Mouse (Mus musculus) hindlimb bud, embryonic 11.5 days (tissue): ENCODE measurements around the gene Smim17.
"Not testable (repeated sequence)": the region's sequence is repeated elsewhere in the genome, so short reads cannot be mapped to it uniquely, and the experiment has no call there.

Source experiments
- DNase-seq: peaks from one replicate; pipeline ENCODE4 v3.0.0-alpha.2; 2012; ENCODE audit warnings: low read depth, low spot score; ENCODE audit errors: extremely low spot score

The Smim17 gene

DNA sequence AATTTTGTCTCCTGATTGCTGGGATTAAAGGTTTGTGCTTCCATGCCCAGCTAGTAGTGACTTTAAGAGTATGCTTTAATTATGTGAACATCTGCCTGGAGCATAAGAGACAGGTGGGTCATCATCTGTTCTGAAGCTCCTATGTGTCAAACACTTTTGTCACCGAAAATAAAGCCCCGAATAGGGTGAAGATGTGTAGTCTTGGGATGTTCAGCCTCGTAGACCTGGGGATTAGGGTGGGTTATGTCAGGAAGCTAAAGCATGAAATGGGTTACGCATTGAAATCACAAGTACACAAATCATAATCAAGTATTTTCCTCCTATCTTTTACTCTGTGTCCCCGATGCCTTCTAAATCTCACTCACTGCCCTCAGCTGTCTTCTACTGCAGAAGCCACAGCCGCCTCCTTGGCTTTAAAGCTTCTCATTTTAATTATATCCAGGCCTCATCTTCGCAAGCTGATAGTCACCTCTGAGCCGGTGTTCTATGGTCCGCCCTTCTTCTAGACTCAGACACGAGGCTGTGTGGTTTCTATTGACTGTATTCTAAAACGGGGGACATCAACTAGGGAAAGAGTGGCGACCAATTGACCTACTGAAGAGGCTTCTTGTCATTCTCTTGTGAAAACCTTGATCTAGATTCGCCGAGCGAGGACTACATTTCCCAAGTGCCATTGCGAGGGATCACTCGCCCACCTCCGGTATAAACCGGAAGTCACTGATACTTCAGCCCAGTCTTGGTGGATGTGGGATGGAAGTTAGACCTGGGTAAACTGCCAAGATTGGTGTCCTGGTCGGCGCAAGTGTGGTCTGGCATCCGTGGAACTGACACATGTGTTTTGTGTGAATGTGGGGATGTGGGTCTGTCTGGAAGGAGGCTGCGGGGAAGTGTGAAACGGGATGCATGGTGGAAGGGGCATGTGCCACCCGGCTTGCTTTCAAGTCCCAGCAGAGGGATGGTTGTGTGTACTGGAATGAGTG, at the start of gene Smim17:
Smim17 (plus strand) TSS at position 720 of the 980 bp plus-strand sequence.
- no peak for DNase-seq

DNA sequence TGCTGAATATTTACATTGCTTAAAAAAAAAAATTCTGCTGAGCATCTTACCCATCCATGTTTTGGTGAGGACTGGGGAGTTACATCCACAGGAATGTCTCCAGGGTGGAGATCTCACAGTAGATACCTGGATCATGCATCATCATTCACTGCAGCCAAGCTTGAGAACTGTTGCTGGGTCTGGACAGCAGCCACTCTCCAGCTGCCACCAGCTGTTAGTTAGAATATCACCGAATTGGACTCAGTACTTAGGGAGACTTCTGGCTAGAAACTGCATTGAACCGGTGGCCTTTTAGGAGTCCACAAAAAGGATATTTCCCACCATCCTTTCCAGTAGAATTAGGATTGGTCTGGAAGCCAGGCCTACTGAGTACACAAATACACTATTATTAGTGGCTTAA, 40.4 kb upstream of the Smim17 start:
- DNase-seq, result no peak

DNA sequence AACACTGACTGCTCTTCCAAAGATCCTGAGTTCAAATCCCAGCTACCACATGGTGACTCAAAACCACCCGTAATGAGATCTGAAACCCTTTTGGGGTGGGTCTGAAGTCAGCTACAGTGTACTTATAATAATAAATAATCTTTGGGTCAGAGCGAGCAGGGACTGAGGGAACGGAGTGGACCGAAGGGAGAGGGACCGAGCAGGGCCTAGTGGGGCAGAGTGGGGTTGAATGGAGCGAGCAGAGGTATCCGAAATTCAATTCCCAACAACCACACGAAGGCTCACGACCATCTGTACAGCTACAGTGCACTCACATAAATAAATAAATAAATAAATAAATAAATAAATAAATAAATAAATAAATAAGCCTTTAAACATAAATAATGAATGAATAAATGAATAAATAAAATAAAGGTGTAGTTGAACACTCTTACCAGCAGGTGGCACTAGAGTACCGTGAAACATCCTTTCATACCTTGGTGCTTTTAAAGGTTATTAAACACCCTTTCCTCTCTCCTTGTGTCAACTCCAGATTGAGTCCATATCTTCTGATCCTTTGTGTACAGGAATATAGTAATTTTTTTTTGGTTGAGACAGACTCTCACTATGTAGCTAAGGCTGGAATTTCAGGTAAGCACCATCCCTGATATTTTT, 39.5 kb upstream of the Smim17 start:
- DNase-seq, result peak; percentile 91

DNA sequence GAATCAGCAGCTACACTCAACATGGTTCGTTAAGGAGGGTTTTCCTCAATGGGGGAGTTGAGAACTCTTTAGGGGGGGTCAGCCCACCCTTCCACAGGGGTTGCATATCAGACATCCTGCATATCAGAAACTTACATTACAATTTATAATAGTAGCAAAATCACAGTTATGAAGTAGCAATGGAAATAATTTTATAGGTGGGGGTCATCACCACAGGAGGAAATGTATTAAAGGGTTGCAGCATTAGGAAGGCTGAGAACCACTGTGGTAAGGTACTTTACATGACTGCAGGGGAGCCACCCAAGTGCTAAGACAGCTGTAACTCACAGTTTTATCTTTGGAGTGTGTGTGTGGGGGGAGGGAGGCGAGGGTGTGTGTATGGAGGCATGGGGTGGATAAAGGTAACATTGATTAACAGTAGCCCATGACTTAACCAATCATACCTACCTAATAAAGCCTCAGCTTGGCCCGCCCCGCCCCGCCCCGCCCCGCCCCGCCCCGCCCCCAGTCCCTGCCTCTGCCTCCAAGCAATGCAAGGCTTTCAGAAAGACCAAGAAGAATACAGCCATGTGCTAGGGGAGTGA, 37.9 kb upstream of the Smim17 start:
- DNase-seq, result no peak

DNA sequence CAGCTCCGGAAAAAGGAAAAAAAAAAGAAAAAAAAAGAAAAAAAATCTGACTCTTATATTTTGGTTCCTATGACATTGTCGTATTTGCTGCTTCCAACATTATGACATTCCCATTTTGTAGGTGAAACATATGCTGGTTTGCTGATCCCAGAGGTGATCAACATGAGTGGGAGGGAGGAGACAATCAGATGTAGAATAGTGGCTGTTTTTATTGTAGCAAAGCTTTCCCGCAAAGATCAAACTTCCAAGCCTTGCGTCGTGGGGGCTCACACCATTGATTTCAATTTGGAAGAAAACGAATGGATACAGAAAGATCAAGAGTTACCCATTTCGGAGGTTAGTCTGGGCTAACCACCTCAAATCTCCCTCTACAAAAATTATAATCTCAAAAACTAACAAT, 36.8 kb upstream of the Smim17 start:
- DNase-seq, result no peak

DNA sequence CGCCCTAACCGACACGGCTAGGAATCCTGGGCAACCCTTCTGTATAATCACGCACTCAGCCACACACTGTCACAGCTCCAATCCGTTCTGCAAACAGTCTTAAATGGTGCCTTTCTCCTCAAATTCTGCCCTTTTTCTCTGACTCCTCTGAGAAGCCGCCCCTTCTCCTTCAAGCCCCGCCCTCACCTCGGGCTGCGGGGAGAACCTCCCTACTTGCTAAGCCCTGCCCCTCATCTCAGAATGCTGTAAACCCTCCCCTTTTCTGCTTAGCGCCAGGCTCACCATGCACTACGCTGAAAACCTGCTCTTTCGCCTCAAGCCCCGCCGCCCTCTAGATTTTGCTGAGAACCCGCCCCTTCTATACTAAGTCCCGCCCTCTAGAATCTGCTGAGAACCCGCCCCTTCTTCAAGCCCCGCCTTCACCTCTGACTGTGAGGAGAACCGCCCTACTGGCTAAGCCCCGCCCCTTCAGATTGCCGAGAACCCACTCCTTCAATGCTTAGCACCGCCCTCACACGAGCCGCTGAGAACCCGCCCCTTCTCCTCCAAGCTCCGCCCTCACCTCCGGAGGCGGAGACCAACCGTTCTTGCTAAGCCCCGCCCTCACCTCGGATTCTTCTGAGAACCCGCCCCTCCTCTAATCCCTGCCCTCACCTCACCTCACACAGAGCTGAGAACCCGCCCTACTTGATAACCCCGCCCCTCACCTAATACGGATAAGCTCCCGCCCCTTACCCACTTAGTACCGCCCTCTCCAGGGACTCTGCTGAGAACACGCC, 36.1 kb upstream of the Smim17 start:
- peak; percentile 92 for DNase-seq

DNA sequence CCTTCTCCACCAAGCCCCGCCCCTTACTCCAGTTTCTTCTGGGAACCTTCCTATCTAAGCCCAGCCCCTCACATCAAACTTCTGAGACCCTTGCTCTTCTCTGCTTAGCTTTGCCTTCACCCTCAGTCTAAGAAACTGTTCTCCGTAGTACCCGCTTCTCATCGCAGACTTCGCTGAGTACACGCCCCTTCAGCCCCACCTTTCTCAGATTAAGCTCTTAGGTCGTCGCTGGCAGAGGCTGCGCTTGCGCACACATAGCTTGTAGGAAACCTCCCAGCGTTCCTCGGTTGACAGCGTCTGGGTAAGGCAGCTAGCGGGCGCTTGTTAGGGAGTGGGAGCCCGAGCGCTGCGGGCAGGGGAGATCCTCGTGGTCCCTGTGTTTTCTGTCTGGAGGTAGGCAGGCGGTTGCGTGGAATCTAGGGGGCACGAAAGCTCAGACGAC, 35.4 kb upstream of the Smim17 start, which contains the start of gene Zfp78:
Zfp78 (plus strand) TSS at position 234 of the 442 bp plus-strand sequence.
- no peak for DNase-seq

DNA sequence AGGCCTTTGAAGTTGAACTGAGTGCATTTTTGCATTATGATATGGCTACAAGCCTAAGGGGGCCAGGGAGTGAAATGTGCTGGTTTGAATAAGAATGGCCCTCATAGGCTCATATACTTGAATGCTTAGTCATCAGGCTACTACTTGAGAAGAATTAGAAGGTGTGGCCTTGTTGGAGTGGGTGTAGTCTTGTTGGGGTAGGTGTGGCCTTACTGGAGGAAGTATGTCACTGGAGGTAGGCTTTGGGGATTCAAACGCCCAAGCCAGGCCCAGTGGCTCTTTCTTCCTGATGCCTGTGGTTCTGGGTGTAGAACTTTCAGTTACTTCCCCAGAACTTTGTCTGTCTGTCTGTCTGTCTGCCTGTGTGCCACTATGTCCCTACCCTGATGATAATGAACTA, 33.8 kb upstream of the Smim17 start:
- DNase-seq, result no peak

DNA sequence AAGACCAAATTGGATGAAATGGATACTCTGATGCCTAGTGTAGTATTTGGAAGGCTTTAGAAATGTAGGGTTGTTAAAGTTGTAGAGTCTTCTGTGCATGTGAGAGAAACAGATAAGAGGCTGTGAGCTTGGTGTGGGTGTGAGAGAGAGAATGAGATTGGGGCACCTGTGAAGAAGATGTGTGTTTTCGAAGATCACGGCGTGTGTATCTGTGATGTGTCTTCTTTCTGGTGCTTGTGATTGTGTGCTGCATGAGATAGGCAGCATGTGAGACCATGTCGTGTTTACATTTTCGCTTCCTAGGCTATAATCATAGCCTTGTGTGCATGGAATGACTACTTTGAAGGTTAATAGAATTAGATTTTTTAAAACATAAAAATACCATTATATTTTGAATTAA, 31.3 kb upstream of the Smim17 start:
- DNase-seq, result no peak

DNA sequence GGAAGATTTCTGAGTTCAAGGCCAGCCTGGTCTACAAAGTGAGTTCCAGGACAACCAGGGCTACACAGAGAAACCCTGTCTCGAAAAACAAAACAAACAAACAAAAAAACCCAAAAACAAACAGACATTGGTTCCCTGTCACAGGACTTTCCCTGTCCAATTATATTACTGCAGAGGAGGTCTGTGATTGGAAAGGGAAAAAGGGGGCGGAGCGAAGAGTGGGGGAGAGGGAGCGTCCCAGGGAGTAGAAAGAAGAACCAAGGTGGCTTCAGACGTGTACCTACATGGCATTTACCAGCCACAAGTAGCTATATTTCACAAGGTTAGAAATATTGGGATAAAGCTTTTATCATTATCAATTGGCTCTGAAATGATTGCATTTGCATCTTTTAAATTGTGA, 30.4 kb upstream of the Smim17 start:
- DNase-seq, result not testable (repeated sequence)

DNA sequence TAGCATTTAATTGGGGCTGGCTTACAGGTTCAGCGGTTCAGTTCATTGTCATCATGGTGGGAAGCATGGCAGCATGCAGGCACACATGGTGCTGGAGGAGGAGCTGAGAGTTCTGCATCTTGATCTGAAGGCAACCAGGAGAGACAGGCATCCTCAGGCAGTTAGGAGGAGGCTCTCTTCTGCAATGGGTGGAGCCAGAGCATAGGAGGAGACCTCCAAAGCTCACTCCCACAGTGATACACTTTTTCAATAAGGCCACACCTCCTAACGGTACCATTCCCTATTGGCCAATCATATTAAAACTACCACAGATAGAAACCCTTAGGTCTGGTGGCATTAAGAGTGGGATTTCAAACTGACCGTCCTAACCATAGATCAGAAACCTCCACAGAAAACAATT, 29.1 kb upstream of the Smim17 start:
- no peak for DNase-seq

DNA sequence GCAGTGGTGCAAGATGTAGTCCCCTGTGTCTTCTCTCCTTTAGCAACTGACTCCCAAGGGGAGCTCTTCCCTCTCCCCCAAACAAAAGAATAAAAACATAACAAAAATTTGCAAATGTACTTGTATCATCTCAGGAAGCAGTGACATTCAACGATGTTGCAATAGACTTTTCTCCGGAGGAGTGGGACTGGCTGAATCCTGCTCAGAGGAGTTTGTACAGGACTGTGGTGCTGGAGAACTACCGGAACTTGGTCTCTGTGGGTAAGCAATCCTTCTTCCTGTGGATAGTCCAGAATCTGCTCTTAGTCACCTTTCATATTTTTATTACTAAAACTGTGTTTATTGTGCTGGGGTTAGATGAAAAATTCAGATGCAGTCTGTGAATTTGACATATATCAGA, 25.5 kb upstream of the Smim17 start:
- no peak for DNase-seq

DNA sequence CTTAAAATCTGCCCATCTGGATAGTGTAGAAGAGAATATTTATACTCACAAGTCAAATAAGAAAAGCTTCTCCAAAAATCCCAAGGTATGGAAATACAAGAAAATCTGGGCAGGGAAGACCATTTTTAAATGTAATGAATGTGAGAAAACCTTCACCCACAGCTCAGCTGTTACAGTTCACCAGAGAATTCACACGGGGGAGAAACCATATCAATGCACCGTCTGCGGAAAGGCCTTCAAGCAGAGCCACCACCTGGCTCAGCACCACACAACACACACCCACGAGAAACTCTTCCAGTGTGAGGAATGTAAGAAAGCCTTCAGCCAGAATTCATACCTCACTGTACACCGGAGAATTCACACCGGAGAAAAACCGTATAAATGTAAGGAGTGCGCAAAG, 20.1 kb upstream of the Smim17 start:
- DNase-seq, result no peak

DNA sequence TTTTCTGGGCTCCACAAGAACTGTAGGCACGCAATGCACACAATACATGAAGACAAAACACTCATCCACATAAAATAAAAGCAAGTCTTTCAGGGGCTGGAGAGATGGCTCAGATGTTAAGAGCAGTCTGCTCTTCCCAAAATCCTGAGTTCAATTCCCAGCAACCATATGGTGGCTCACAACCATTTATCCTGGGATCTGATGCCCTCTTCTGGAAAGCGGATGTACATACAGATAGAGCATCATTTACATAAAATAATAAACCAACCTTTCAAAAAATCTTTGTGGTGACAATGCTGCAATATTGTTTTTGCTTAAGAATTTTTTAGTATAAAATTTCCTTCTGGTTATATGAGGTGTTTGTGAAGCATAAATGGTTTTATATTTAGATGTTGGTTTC, 17.1 kb upstream of the Smim17 start:
- no peak for DNase-seq

DNA sequence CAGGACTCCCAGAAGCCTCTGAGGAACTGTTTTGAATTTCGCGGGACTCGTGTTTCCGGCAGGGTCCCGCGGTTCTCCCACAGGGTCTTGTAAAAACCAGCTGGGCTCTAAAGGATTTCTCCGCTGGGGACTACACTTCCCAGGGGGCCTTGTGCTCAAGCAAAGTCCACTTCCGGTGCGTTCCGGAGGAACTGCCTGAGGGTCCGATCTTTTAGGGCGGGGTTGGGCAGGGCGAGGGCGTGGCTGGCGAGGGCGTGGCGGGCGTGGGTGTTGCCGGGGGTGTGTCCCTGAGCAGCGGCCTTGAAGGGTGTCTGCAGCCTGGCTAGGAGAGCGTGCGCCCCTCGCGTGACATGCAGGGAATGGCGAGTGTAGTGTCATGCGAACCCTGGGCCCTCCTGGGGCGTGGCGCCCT, 15.5 kb upstream of the Smim17 start, which contains the start of gene Zfp28:
Zfp28 (plus strand) TSS at position 252 of the 412 bp plus-strand sequence.
- DNase-seq, result peak; percentile 92

DNA sequence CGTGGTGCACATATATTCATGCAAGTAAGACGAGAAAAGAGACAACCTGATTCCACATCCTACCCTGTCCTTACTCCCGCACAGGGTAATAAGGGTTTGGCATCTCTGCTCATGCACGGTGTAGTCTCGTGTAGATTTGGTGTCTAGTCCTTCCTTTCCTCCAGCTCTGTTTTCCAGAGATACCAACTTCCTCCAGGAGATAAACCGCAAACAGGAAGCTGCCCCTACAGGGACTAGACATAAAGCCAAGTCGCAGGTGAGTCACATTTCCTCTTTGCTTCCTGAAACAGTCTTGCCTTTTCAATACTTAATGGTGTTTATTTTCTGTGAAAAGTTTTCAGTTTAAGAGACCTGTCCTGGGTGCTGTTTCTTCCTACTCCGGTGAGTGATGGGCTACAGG, 14.5 kb upstream of the Smim17 start:
- DNase-seq, result no peak

DNA sequence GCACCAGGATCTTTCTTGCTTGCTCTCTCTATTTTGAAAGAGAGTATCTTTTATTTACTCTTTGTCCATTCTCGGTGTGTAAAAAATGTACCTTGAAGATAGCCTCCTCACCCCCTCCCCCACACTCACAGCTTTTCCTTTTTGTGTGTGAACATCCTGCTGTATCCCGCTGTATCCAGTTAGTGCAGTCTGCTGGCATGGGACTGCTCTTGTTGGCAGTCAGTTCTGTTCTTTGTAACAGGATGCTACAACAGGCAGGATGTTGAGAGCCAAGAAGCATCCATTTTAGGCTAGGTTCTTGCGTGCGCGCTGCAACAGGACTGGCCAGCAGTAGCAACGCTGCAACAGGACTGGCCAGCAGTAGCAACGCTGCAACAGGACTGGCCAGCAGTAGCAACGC, 11.5 kb upstream of the Smim17 start:
- no peak for DNase-seq

DNA sequence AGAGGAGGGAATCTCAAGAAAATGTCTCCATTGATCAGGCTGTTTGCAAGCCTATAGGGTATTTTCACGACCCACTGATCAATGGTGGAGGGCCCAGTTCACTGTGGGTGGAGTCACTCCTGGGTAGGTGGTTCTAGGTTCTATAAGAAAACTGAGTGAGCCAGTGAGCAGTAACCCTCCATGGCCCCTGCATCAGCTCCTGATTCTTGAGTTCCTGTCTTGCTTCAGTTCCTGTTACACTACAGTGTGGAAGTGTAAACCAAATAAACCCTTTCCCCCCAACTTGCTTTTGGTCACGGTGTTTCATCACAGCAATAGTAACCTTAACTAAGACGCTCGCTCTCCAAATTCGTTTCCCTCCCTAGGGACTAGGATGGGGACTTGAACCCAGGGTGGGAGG, 9.5 kb upstream of the Smim17 start:
- no peak for DNase-seq

DNA sequence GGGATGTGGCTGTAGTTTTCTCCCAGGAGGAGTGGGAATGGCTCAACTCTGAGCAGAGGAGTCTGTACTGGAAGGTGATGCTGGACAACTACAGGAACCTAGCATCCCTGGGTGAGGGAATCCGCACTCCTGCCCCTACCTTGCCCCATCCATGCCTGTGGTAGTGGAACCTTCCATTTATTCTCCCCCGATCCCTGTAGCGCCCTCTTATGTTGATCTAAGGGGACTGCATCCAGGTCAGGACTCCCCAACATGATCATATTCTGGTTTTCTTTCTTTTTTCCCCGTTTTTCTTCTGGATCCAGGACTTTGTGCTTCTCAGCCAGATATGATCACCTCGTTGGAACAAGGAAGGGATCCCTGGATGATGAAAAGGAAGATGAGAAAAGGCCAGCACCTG, 9.1 kb upstream of the Smim17 start:
- no peak for DNase-seq

DNA sequence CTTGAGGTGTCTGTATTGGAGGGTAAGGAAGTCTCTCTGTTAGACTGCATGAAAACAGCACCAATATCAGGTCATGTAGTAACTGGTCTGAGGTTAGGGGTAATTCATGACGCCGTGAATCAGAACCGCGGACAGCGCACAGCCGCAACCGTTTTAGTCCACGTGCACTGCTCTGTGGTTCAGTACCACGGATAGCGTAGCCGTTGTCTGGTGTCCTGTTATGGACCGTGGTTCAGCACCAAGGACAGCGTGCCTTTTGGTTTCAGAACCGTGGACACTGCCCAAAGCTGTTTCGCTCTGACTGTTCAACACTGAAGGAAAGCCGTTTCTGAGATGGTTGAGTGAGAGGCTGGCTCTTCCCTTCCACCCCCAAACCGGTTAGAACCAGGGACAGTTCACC, 11.5 kb downstream of the Smim17 start, which contains the start of gene Gm20715:
Gm20715 (plus strand) TSS at position 235 of the 400 bp plus-strand sequence.
- DNase-seq, result peak; percentile 98
